Mouse (Mus musculus): ENCODE data around the gene Hectd2. TPM values are rescaled to one million over a fixed set of nuclear protein-coding genes. Genes with fewer than 3 reads are reported as not detected.

The Hectd2 gene
- polyA plus RNA-seq, 1 experiment from 2014 or later, result 1.8 TPM

DNA sequence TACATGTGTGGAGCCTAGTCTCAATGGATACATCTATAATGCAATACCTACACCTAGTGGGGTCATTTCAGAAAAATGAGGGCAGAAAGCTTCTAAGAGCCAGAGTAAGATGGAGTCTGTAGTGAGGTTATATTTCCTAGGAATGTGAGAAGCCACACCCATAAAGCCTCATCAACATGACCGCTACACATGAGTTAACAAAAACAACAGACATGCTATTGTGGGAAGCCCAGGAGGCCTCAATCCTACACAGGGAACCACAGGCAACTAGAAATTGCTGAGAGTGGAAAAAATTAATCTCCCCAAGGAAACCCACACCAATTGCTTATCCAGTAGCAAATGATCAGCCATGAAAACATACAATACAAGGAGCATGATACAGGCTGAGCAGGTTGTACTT is 113.7 kb downstream of the Hectd2 start:
- Histone ChIP-seq H3K27ac (no peak overlapping the region), H3K36me3 (no peaks in the 10 kb centered on the region), H3K9me3 (replicated peaks) (no peaks in the 10 kb centered on the region), H3K4me3 (no peak overlapping the region), H3K27me3 (ENCODE audit: low read depth, poor library complexity, severe bottlenecking) (no peaks in the 10 kb centered on the region), H3K4me1 (0 out of 2 replicates have a peak, but pooled peaks cover 5% of the 10 kb centered on the region)
- 93% methylated on average over 1 of the region's 1 CpGs for WGBS
- DNase-seq (ENCODE audit: low spot score), result no peak

DNA sequence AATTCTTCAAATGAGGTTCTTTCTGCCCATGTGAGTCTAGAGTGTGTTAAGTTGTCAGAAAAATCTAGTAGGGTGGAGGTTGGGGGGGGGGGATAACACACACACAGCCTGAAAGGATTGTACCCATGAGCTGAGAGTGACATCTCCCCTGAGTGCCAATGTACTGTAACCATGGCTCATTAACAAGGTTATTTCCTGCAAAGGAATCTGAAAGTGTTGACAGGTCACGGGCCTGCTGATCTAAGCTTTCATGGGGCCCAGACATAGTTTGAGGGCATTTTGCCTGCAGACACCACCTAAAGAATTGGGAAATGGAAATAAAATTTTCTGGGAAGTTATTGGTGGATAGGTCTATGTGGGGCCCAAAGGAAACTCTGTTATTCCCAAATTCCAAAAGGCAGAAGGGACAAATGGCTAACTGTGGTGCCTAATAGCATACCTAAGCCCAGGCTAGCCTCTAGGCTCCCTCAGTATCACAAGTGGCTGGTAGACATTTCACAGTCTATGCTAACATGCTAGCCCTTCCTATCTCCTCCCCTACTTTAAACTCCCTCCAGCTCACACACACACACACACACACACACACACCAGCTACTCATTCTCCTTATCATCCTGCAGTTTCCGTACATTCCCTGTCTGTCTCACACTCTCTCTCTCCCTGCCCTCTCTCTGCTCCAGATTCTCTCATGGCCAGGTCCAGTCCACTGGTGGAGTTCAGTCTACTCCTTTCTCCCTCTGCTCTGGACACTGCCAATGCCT is 114.6 kb downstream of the Hectd2 start:
- no peak overlapping the region for H3K4me3 ChIP-seq
- H3K36me3 ChIP-seq, result no peaks in the 10 kb centered on the region
- 85% methylated on average over 2 of the region's 2 CpGs for WGBS
- no peaks in the 10 kb centered on the region for H3K27me3 ChIP-seq (ENCODE audit: low read depth, poor library complexity, severe bottlenecking)
- DNase-seq (ENCODE audit: low spot score), result no peak
- H3K4me1 ChIP-seq, result 0 out of 2 replicates have a peak, but pooled peaks cover 5% of the 10 kb centered on the region
- no peak overlapping the region for H3K27ac ChIP-seq
- no peaks in the 10 kb centered on the region for H3K9me3 ChIP-seq (replicated peaks)

DNA sequence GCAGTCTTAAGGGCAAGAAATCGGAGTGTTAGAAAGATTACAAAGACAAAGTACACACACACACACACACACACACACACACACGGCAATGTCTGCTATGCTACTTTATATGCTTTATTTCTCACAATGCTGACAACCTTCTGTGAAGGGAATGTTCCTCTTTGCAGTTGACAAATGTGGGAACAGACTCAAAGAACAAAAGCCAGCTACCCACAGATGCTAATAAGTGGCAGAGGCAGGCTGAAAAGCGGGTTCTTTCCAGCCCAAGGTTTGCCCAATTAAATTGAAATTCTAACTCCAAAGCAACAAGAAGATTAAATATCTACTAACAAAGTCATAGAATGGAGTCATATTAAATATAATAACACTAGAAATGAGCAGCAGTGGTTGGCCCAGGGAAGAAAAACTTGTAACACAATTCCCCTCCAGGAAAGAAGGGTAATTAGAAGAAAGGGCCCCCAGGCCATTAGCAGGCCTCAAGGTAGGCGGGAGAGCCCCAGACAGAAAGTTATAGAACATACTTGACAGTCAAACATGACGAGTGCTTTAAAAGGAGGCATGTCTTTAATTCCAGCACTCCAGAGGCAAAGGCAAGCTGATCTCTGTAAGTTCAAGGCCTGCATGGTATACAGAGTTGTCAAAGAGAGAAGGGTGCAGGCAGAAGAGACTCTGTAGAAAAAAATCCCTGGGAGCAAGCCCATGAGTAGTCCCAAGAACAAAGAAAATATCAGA is 115.4 kb downstream of the Hectd2 start:
- no peaks in the 10 kb centered on the region for H3K27me3 ChIP-seq (ENCODE audit: low read depth, poor library complexity, severe bottlenecking)
- no peaks in the 10 kb centered on the region for H3K36me3 ChIP-seq
- 74% methylated on average over 5 of the region's 5 CpGs for WGBS
- no peak overlapping the region for H3K27ac ChIP-seq
- H3K9me3 ChIP-seq (replicated peaks), result no peaks in the 10 kb centered on the region
- no peak for DNase-seq (ENCODE audit: low spot score)
- 0 out of 2 replicates have a peak, but pooled peaks cover 5% of the 10 kb centered on the region for H3K4me1 ChIP-seq
- no peak overlapping the region for H3K4me3 ChIP-seq

Other genes with a start within 250 kb of the Hectd2 start
- 2.9 and 4.5 TPM in 2 replicates for gene Pcgf5, start 206.3 kb upstream of the Hectd2 start, polyA plus RNA-seq (2016; fragmentation: Nextera tagmentation; extraction: Ambion mirVana)
- 1.2 and 1.8 TPM in 2 replicates for gene Ppp1r3c, start 182.0 kb downstream of the Hectd2 start, polyA plus RNA-seq (2016; fragmentation: Nextera tagmentation; extraction: Ambion mirVana)

Data from limb, embryonic 10.5 days (tissue).